Mouse (Mus musculus): Measurements from ENCODE around the gene Orm1. TPM values are rescaled to one million over a fixed set of nuclear protein-coding genes. Genes with fewer than 3 reads are reported as not detected.

The Orm1 gene
- polyA plus RNA-seq, 2 experiments = not detected

GRCm38 (mm10) chr4:63375367-63375766, 31.0 kb downstream of the Orm1 start:
- no peaks in the 10 kb centered on the region for H3K9me3 ChIP-seq (ENCODE audit: control insufficient read depth, low read length)
- 86% methylated on average over 1 of the region's 1 CpGs for WGBS (ENCODE audit: insufficient replicate concordance)
- no peak for DNase-seq (ENCODE audit: low read depth in 3 of 3, low spot score in 3 of 3)
- H3K27ac ChIP-seq = peak overlapping the region; percentile 94
- ATAC-seq (ENCODE audit: insufficient read depth) = no peak
- H3K9ac ChIP-seq (replicated peaks) = peak overlapping the region; percentile 10
- H3K4me1 ChIP-seq (replicated peaks; ENCODE audit: control insufficient read depth in 2 of 2, insufficient read depth in 2 of 2, low read length in 1 of 2) = peaks cover 38 to 41% of the 10 kb centered on the region in 2 experiments
- no peak overlapping the region for H3K4me2 ChIP-seq (ENCODE audit: low read depth)
- no peak for TF ChIP-seq EP300 (IDR thresholded peaks at IDR 0.05; ENCODE audit: low read depth)
- no peak for TF ChIP-seq CTCF (IDR thresholded peaks at IDR 0.05; ENCODE audit: low read depth)
- H3K4me3 ChIP-seq (ENCODE audit: insufficient read depth in 1 of 2, low read depth in 2 of 2, low read length in 2 of 2) = no peak overlapping the region
- no peaks in the 10 kb centered on the region for H3K27me3 ChIP-seq (ENCODE audit: control insufficient read depth, insufficient read depth, low read length)
- H3K36me3 ChIP-seq (replicated peaks; ENCODE audit: control insufficient read depth, insufficient read depth, low read depth) = no peaks in the 10 kb centered on the region; the same call in 1 of the 2 replicates

- Histone ChIP-seq H3K4me2 (ENCODE audit: low read depth) (no peak overlapping the region), H3K9me3 (ENCODE audit: control insufficient read depth, low read length) (no peaks in the 10 kb centered on the region), H3K36me3 (replicated peaks; ENCODE audit: control insufficient read depth, insufficient read depth, low read depth) (peaks cover 6% of the 10 kb centered on the region; the same call in 1 of the 2 replicates), H3K9ac (replicated peaks) (no peak overlapping the region), H3K4me1 (replicated peaks; ENCODE audit: control insufficient read depth in 2 of 2, insufficient read depth in 2 of 2, low read length in 1 of 2) (peaks cover 40% of the 10 kb centered on the region in 2 experiments), H3K27me3 (ENCODE audit: control insufficient read depth, insufficient read depth, low read length) (no peaks in the 10 kb centered on the region), H3K4me3 (ENCODE audit: insufficient read depth in 1 of 2, low read depth in 2 of 2, low read length in 2 of 2) (no peak overlapping the region), H3K27ac (no peak overlapping the region)
- no peak for TF ChIP-seq EP300 (IDR thresholded peaks at IDR 0.05; ENCODE audit: low read depth)
- TF ChIP-seq CTCF (IDR thresholded peaks at IDR 0.05; ENCODE audit: low read depth) = peak; percentile 64
- 67% methylated on average over 7 of the region's 7 CpGs for WGBS (ENCODE audit: insufficient replicate concordance)
- DNase-seq (ENCODE audit: low read depth in 3 of 3, low spot score in 3 of 3) (no peak), ATAC-seq (ENCODE audit: insufficient read depth) (no peak)
Observed at GRCm38 (mm10) chr4:63377483-63377882, 33.1 kb downstream of the Orm1 start.

GRCm38 (mm10) chr4:63382676-63383369, 38.5 kb downstream of the Orm1 start:
- peak overlapping the region; percentile 52 for H3K9ac ChIP-seq (replicated peaks)
- ATAC-seq (ENCODE audit: insufficient read depth) = peak; percentile 84
- H3K4me2 ChIP-seq (ENCODE audit: low read depth) = peak overlapping the region; percentile 56
- H3K9me3 ChIP-seq (ENCODE audit: control insufficient read depth, low read length) = no peaks in the 10 kb centered on the region
- no peaks in the 10 kb centered on the region for H3K27me3 ChIP-seq (ENCODE audit: control insufficient read depth, insufficient read depth, low read length)
- H3K27ac ChIP-seq = peak overlapping the region; percentile 81
- H3K36me3 ChIP-seq (replicated peaks; ENCODE audit: control insufficient read depth, insufficient read depth, low read depth) = peaks cover 6% of the 10 kb centered on the region; the same call in 1 of the 2 replicates
- peak in 2 of 3 experiments; percentile 59 to 64 for DNase-seq (ENCODE audit: low read depth in 3 of 3, low spot score in 3 of 3)
- H3K4me3 ChIP-seq (ENCODE audit: insufficient read depth in 1 of 2, low read depth in 2 of 2, low read length in 2 of 2) = no peak overlapping the region
- 28% methylated on average over 4 of the region's 4 CpGs for WGBS (ENCODE audit: insufficient replicate concordance)
- peaks cover 25 to 37% of the 10 kb centered on the region in 2 experiments for H3K4me1 ChIP-seq (replicated peaks; ENCODE audit: control insufficient read depth in 2 of 2, insufficient read depth in 2 of 2, low read length in 1 of 2)
- TF ChIP-seq EP300 (IDR thresholded peaks at IDR 0.05; ENCODE audit: low read depth) (peak; percentile 91), CTCF (IDR thresholded peaks at IDR 0.05; ENCODE audit: low read depth) (no peak)

- H3K27ac ChIP-seq = peak overlapping the region; percentile 81
- H3K4me2 ChIP-seq (ENCODE audit: low read depth) = peak overlapping the region; percentile 56
- peak; percentile 39; the same call in 1 of the 2 replicates for ATAC-seq (ENCODE audit: insufficient read depth)
- WGBS (ENCODE audit: insufficient replicate concordance) = 53% methylated on average over 12 of the region's 12 CpGs
- no peak for TF ChIP-seq EP300 (IDR thresholded peaks at IDR 0.05; ENCODE audit: low read depth)
- TF ChIP-seq CTCF (IDR thresholded peaks at IDR 0.05; ENCODE audit: low read depth) = no peak
- no peaks in the 10 kb centered on the region for H3K27me3 ChIP-seq (ENCODE audit: control insufficient read depth, insufficient read depth, low read length)
- H3K4me3 ChIP-seq (ENCODE audit: insufficient read depth in 1 of 2, low read depth in 2 of 2, low read length in 2 of 2) = no peak overlapping the region
- DNase-seq (ENCODE audit: low read depth in 3 of 3, low spot score in 3 of 3) = no peak
- H3K9ac ChIP-seq (replicated peaks) = peak overlapping the region; percentile 52; the same call in 1 of the 2 replicates
- no peaks in the 10 kb centered on the region for H3K9me3 ChIP-seq (ENCODE audit: control insufficient read depth, low read length)
- H3K4me1 ChIP-seq (replicated peaks; ENCODE audit: control insufficient read depth in 2 of 2, insufficient read depth in 2 of 2, low read length in 1 of 2) = peaks cover 25 to 37% of the 10 kb centered on the region in 2 experiments
- H3K36me3 ChIP-seq (replicated peaks; ENCODE audit: control insufficient read depth, insufficient read depth, low read depth) = peaks cover 6% of the 10 kb centered on the region; the same call in 1 of the 2 replicates
Observed at GRCm38 (mm10) chr4:63383474-63383873, 39.1 kb downstream of the Orm1 start.

- H3K4me3 ChIP-seq (ENCODE audit: insufficient read depth in 1 of 2, low read depth in 2 of 2, low read length in 2 of 2) = no peak overlapping the region
- peaks cover 29 to 40% of the 10 kb centered on the region in 2 experiments for H3K4me1 ChIP-seq (replicated peaks; ENCODE audit: control insufficient read depth in 2 of 2, insufficient read depth in 2 of 2, low read length in 1 of 2)
- no peaks in the 10 kb centered on the region for H3K27me3 ChIP-seq (ENCODE audit: control insufficient read depth, insufficient read depth, low read length)
- DNase-seq (ENCODE audit: low read depth in 3 of 3, low spot score in 3 of 3) (no peak), ATAC-seq (ENCODE audit: insufficient read depth) (peak; percentile 57)
- TF ChIP-seq EP300 (IDR thresholded peaks at IDR 0.05; ENCODE audit: low read depth) (no peak), CTCF (IDR thresholded peaks at IDR 0.05; ENCODE audit: low read depth) (no peak)
- no peaks in the 10 kb centered on the region for H3K9me3 ChIP-seq (ENCODE audit: control insufficient read depth, low read length)
- no peak overlapping the region for H3K9ac ChIP-seq (replicated peaks)
- H3K4me2 ChIP-seq (ENCODE audit: low read depth) = no peak overlapping the region
- 63% methylated on average over 4 of the region's 4 CpGs for WGBS (ENCODE audit: insufficient replicate concordance)
- H3K36me3 ChIP-seq (replicated peaks; ENCODE audit: control insufficient read depth, insufficient read depth, low read depth) = peaks cover 6% of the 10 kb centered on the region; the same call in 1 of the 2 replicates
- peak overlapping the region; percentile 81 for H3K27ac ChIP-seq
Observed at GRCm38 (mm10) chr4:63384262-63384661, 39.9 kb downstream of the Orm1 start.
